Mouse (Mus musculus): ENCODE results near the gene Mtif3.

- TF ChIP-seq CTCF (conservative IDR thresholded peaks at IDR 0.05 in 1 of 2, IDR thresholded peaks at IDR 0.05 in 1 of 2; ENCODE audit: low read depth in 2 of 2, low read length in 2 of 2) (no peak), KAT2A (IDR thresholded peaks at IDR 0.05; ENCODE audit: insufficient replicate concordance, low read length) (no peak), IRF4 (IDR thresholded peaks at IDR 0.05; ENCODE audit: low read depth, low read length) (no peak), POLR2A (IDR thresholded peaks at IDR 0.05; ENCODE audit: low read depth, low read length) (no peak), ZKSCAN1 (IDR thresholded peaks at IDR 0.05; ENCODE audit: borderline replicate concordance, low read depth, low read length) (no peak), TCF12 (IDR thresholded peaks at IDR 0.05; ENCODE audit: low read depth, low read length) (no peak), MAX (IDR thresholded peaks at IDR 0.05; ENCODE audit: low read length) (no peak), MEF2A (IDR thresholded peaks at IDR 0.05; ENCODE audit: borderline replicate concordance, low read depth, low read length) (no peak), ZMIZ1 (IDR thresholded peaks at IDR 0.05; ENCODE audit: low read depth, low read length) (no peak), EP300 (IDR thresholded peaks at IDR 0.05; ENCODE audit: low read length) (no peak), JUND (conservative IDR thresholded peaks at IDR 0.05; ENCODE audit: low read depth, low read length) (no peak)
Observed at GRCm38 (mm10) chr5:146931904-146932553, 31.6 kb downstream of the Mtif3 start.
